ENCODE assay signal across 9 mouse cellular contexts in the genomic region with DNA sequence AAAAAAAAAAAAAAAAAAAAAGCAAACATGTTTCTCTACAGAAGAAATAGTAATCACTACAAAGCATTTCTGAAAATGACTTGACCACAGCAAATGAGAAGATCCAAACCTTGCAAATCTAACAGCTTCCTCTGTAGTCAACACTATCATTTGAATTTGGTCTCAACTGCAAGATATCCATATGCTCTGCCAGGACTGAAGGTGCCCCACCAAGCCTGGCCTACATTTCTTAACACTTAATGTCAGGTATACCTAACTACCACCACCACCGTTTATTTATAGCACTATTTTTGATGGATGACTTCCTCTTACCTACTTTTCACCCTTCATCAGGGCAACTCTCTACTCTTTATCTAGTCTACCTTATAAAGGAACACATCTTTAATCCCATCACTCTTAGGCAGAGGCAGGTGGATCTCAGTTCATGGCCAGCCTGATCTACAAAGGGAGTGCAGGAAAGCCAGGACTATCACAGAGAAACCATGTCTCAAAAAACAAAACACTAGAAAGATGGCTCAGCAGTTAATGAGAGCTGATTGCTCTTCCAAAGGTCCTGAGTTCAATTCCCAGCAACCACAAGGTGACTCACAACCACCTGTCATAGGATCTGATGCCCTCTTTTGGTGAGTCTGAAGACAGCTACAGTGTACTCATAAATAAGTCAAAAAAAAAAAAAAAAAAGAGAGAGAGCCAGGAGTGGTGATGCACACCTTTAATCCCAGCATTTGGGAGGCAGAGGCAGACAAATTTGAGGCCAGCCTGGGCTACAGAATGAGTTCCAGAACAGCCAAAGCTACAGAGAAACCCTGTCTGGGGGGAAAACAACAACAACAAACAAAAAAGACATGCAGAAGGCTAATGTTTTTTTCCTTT. TPM values are rescaled to one million over a fixed set of nuclear protein-coding genes. Genes with fewer than 3 reads are reported as not detected.
DNase-seq lines count a peak whose midpoint lies in the region; ATAC-seq and TF ChIP-seq lines count a peak whose summit lies in the region.
"Had no signal": no experiment of that assay in that cellular context is flagged by ENCODE, and none has a peak within 500 bp of the region (broad histone marks: within the 10 kb centered on the region; RNA-seq: fewer than 3 reads in every experiment).

No protein-coding gene starts in this region.

- H3K4me1 ChIP-seq in kidney, embryonic 14.5 days (ENCODE audit: control insufficient read depth, insufficient read depth, low read length): peaks cover 12% of the 10 kb centered on the region; the same call in 1 of the 2 replicates
- peaks cover 28% of the 10 kb centered on the region for H3K4me1 ChIP-seq in hindbrain, embryonic 16.5 days (ENCODE audit: control insufficient read depth, insufficient read depth, low read depth, low read length)
- peaks cover 42% of the 10 kb centered on the region for H3K4me1 ChIP-seq in midbrain, embryonic 15.5 days

- peak overlapping the region; percentile 75 for H3K4me2 ChIP-seq in kidney, embryonic 14.5 days (replicated peaks; ENCODE audit: low read depth, low read length)
- peak overlapping the region; percentile 84 for H3K4me2 ChIP-seq in hindbrain, embryonic 16.5 days (ENCODE audit: low read length)
- peak overlapping the region; percentile 71 for H3K4me2 ChIP-seq in midbrain, embryonic 15.5 days

- H3K9ac ChIP-seq in kidney, embryonic 14.5 days (ENCODE audit: low read depth, low read length): no peak overlapping the region
- no peak overlapping the region for H3K9ac ChIP-seq in hindbrain, embryonic 16.5 days (ENCODE audit: low read depth, low read length)
- no peak overlapping the region for H3K9ac ChIP-seq in midbrain, embryonic 15.5 days

- POLR2A ChIA-PET in Patski (lab: Charles Lee): interaction anchor here (0.7 kb wide), 1 partner anchor 215 kb away, joined by 3 read pairs; no protein-coding TSS in a partner anchor

- no peak for ATAC-seq in kidney, embryonic 14.5 days (ENCODE audit: low FRiP score, low TSS enrichment)
- ATAC-seq in Patski: no peak
- ATAC-seq in hindbrain, embryonic 16.5 days: no peak
- ATAC-seq in midbrain, embryonic 15.5 days (replicated peaks): no peak

- H3K27ac ChIP-seq in kidney, embryonic 14.5 days (ENCODE audit: low read depth, low read length): no peak overlapping the region
- no peak overlapping the region for H3K27ac ChIP-seq in hindbrain, embryonic 16.5 days (ENCODE audit: low read depth, low read length)
- H3K27ac ChIP-seq in midbrain, embryonic 15.5 days: no peak overlapping the region

- H3K36me3 ChIP-seq in kidney, embryonic 14.5 days (ENCODE audit: control insufficient read depth, insufficient read depth, low read length): peaks cover 21% of the 10 kb centered on the region
- H3K36me3 ChIP-seq in hindbrain, embryonic 16.5 days (ENCODE audit: control insufficient read depth, insufficient read depth, low read length): no peaks in the 10 kb centered on the region; the same call in none of the 2 replicates
- H3K36me3 ChIP-seq in midbrain, embryonic 15.5 days (replicated peaks): no peaks in the 10 kb centered on the region; the same call in 1 of the 2 replicates

- DNase-seq in kidney, postnatal 25 days: no peak
- no peak for DNase-seq in Patski (ENCODE audit: low read depth, low spot score)
- DNase-seq in layer of hippocampus, postnatal 25 days (ENCODE audit: extremely low spot score in 1 of 2, low spot score in 1 of 2): no peak
- no peak for DNase-seq in layer of hippocampus, postnatal 14 days (ENCODE audit: low spot score in 2 of 2)
- DNase-seq in gastrocnemius, adult 18-20 months (ENCODE audit: low spot score): no peak

- no peaks in the 10 kb centered on the region for H3K27me3 ChIP-seq in kidney, embryonic 14.5 days (ENCODE audit: control insufficient read depth, insufficient read depth, low read length)
- no peaks in the 10 kb centered on the region for H3K27me3 ChIP-seq in Patski
- H3K27me3 ChIP-seq in hindbrain, embryonic 16.5 days (replicated peaks; ENCODE audit: control insufficient read depth, insufficient read depth, low read length): no peaks in the 10 kb centered on the region
- H3K27me3 ChIP-seq in midbrain, embryonic 15.5 days (replicated peaks): no peaks in the 10 kb centered on the region

- WGBS in kidney, embryonic 14.5 days: 69% methylated on average over 1 of the region's 1 CpGs
- 77% methylated on average over 1 of the region's 1 CpGs for WGBS in hindbrain, embryonic 16.5 days
- WGBS in midbrain, embryonic 15.5 days: 97% methylated on average over 1 of the region's 1 CpGs

- no peaks in the 10 kb centered on the region for H3K9me3 ChIP-seq in kidney, embryonic 14.5 days (ENCODE audit: control insufficient read depth, low read length)
- no peaks in the 10 kb centered on the region for H3K9me3 ChIP-seq in hindbrain, embryonic 16.5 days (ENCODE audit: control insufficient read depth, low read length)
- no peaks in the 10 kb centered on the region for H3K9me3 ChIP-seq in midbrain, embryonic 15.5 days

- H3K4me3 ChIP-seq in kidney, embryonic 14.5 days (ENCODE audit: low read length): peak overlapping the region; percentile 99
- H3K4me3 ChIP-seq in hindbrain, embryonic 16.5 days (ENCODE audit: low read length): no peak overlapping the region; the same call in 1 of the 2 replicates
- H3K4me3 ChIP-seq in midbrain, embryonic 15.5 days: 0 out of 2 replicates have a peak overlapping the region, but pooled peaks have one; percentile 81

- TF ChIP-seq CTCF in Patski (IDR thresholded peaks at IDR 0.05): peak; percentile 36

- CTCF ChIA-PET in Patski (lab: Charles Lee): no interaction called here

- in situ Hi-C loops in Patski (cut with MboI; ENCODE audit: low pct_unique_long_range_greater_than_20kb): no loop called here

RNA-seq across cellular contexts. Expression of a gene that starts 2.3 kb away (rescaled TPM):
- 718 and 725 TPM in 2 replicates for polyA plus RNA-seq in kidney, embryonic 14.5 days (2014; fragmentation: Nextera tagmentation; extraction: Ambion mirVana)
- polyA plus RNA-seq in Patski (2021): 359 TPM
- polyA plus RNA-seq in hindbrain, embryonic 16.5 days (2015; fragmentation: Nextera tagmentation; extraction: Ambion mirVana): 414 and 445 TPM in 2 replicates
- polyA plus RNA-seq in midbrain, embryonic 15.5 days (2015; fragmentation: Nextera tagmentation; extraction: Ambion mirVana): 480 and 482 TPM in 2 replicates
- total RNA-seq in layer of hippocampus, postnatal 25 days (2021): 100 to 1,000 TPM; 253 to 273 TPM
- 100 to 1,000 TPM; 213 to 245 TPM for total RNA-seq in layer of hippocampus, postnatal 14 days (2021)
- total RNA-seq in gastrocnemius, adult 18-20 months (2021): 10 to 100 TPM; 71.5 to 86.7 TPM

RNA-seq across cellular contexts. Expression of a gene that starts 9.0 kb away (rescaled TPM):
- 76.5 and 134 TPM in 2 replicates for polyA plus RNA-seq in kidney, embryonic 14.5 days (2014; fragmentation: Nextera tagmentation; extraction: Ambion mirVana)
- polyA plus RNA-seq in Patski (2021): 6.4 TPM
- polyA plus RNA-seq in hindbrain, embryonic 16.5 days (2015; fragmentation: Nextera tagmentation; extraction: Ambion mirVana): 36.2 and 45.4 TPM in 2 replicates
- 51.3 and 53.3 TPM in 2 replicates for polyA plus RNA-seq in midbrain, embryonic 15.5 days (2015; fragmentation: Nextera tagmentation; extraction: Ambion mirVana)
- total RNA-seq in layer of hippocampus, postnatal 25 days (2021): 1 to 10 TPM in 1 of 2 experiments, under 1 TPM in 1; 0.84 to 1.9 TPM
- 1 to 10 TPM; 2.4 TPM for total RNA-seq in layer of hippocampus, postnatal 14 days (2021)
- under 1 TPM in 1 of 2 experiments, not detected in 1; 0.09 TPM for total RNA-seq in gastrocnemius, adult 18-20 months (2021)

RNA-seq across cellular contexts. Expression of a gene that starts 59.3 kb away (rescaled TPM):
- not detected in 2 replicates for polyA plus RNA-seq in kidney, embryonic 14.5 days (2014; fragmentation: Nextera tagmentation; extraction: Ambion mirVana)
- polyA plus RNA-seq in Patski (2021): not detected
- not detected in 2 replicates for polyA plus RNA-seq in hindbrain, embryonic 16.5 days (2015; fragmentation: Nextera tagmentation; extraction: Ambion mirVana)
- not detected in 2 replicates for polyA plus RNA-seq in midbrain, embryonic 15.5 days (2015; fragmentation: Nextera tagmentation; extraction: Ambion mirVana)
- not detected for total RNA-seq in layer of hippocampus, postnatal 25 days (2021)
- total RNA-seq in layer of hippocampus, postnatal 14 days (2021): not detected
- total RNA-seq in gastrocnemius, adult 18-20 months (2021): not detected
- total RNA-seq: gastrocnemius, postnatal 4 days had no signal
